Mouse (Mus musculus): ENCODE data around the gene Pfdn6. TPM values are rescaled to one million over a fixed set of nuclear protein-coding genes. Genes with fewer than 3 reads are reported as not detected.

Pfdn6 gene
- polyA plus RNA-seq, 1 experiment from 2014 or later = 96.8 TPM

DNA sequence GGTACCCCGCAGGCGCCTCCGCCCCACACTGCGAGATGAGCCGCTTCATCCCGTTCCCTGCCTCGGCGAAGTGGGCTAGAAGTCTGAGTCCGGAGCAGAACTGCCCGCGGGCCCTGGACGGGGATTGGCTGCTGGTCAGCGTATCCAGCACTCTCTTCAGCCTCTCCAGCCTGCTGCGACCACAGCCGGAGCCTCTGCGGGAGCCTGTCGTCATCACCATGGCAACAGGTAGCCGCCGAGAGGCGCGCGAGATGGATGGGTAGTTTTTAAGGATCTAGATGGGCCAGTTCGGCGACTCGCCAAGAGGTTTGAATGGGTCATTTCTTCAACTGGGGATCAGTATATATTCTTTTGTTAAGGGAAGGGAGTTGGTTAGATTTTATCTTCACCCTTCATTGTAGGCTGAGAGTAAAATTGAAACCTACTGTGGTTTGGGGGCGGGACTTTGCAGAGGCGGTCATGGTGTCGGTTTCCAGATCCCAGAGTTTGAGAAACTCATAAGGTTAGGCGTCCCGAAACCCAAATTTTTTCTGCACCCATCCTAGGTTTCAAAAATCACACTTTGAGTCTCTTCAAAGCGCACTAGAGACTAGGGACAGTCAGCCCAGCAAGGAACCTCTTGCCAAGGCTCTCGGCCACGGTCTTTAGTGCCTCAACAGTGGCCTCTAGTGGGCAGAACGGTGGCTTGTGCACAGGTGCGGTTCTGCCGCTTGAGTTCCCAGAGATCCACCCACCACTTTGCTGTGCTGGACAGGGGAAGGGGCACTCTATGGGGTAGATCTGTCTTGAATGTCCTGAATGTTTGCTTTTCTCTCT lies 19.7 kb downstream of the Pfdn6 start:
- H3K9me3 ChIP-seq (ENCODE audit: control insufficient read depth, low read length) = no peaks in the 10 kb centered on the region
- H3K36me3 ChIP-seq (ENCODE audit: control insufficient read depth, insufficient read depth, low read length) = peaks cover 3% of the 10 kb centered on the region; the same call in 1 of the 2 replicates
- peak overlapping the region; percentile 96 for H3K4me2 ChIP-seq (replicated peaks; ENCODE audit: low read depth)
- peak overlapping the region; percentile 77 for H3K4me3 ChIP-seq (ENCODE audit: low read depth, low read length)
- H3K9ac ChIP-seq (ENCODE audit: low read length) = peak overlapping the region; percentile 82
- DNase-seq (ENCODE audit: low spot score) (peak; percentile 90), ATAC-seq (ENCODE audit: low FRiP score, low TSS enrichment) (peak; percentile 9; the same call in 1 of the 2 replicates)
- H3K27ac ChIP-seq (replicated peaks) = peak overlapping the region; percentile 89
- no peaks in the 10 kb centered on the region for H3K27me3 ChIP-seq (ENCODE audit: control insufficient read depth, insufficient read depth, low read length)
- no peaks in the 10 kb centered on the region for H3K4me1 ChIP-seq (replicated peaks; ENCODE audit: control insufficient read depth, insufficient read depth)
- peak; percentile 91 for TF ChIP-seq CTCF (IDR thresholded peaks at IDR 0.05; ENCODE audit: low read depth)
- TF ChIP-seq EP300 (optimal IDR thresholded peaks at IDR 0.05) = no peak
- under 1% methylated on average over 36 of the region's 36 CpGs for WGBS

DNA sequence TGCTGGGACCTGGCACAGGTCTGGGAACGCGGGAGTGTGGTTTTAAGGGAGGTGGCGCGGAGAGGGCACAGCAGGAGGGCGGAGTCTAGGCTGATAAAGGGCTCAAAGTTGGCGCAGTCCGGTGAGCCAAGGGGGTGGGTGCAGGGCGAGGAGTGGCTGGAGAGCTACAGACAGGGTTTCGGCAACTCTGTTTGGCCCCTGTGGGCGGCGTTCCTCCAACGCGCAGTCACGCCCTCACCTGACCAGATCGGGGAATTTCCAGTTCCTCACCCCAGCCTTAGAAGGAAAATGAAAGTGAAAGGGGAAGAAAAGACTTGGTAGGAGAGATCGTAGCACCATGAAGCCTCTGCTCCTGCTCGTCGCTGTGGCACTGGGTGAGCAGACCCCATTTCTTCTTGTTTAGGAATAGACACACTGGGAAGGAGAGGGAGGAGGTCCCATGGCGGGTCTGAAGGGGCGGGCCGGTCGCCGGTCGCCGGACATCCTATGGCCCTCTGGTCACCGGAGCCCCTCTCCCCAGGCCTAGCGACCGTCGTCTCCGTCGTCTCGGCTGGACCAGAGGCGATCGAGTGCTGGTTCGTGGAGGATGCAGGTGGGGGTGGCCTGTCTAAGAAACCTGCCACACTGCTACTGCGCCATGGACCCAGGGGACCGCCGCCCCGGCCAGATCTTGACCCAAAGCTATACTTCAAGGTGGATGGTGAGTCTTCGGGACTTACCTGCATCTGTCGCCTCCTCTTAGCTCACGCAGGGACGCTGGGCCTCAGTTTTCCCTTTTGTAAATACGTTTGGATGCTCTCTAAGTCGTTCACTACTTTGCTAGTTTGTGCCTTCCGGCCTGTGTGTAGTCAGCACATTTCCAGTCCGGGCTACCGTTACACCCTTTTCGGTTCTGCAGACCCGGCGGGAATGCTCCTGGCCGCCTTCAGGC lies 20.5 kb downstream of the Pfdn6 start:
- H3K4me1 ChIP-seq (replicated peaks; ENCODE audit: control insufficient read depth, insufficient read depth) = no peaks in the 10 kb centered on the region
- peak; percentile 95 for DNase-seq (ENCODE audit: low spot score)
- TF ChIP-seq EP300 (optimal IDR thresholded peaks at IDR 0.05) = no peak
- peak; percentile 61 for TF ChIP-seq CTCF (IDR thresholded peaks at IDR 0.05; ENCODE audit: low read depth)

DNA sequence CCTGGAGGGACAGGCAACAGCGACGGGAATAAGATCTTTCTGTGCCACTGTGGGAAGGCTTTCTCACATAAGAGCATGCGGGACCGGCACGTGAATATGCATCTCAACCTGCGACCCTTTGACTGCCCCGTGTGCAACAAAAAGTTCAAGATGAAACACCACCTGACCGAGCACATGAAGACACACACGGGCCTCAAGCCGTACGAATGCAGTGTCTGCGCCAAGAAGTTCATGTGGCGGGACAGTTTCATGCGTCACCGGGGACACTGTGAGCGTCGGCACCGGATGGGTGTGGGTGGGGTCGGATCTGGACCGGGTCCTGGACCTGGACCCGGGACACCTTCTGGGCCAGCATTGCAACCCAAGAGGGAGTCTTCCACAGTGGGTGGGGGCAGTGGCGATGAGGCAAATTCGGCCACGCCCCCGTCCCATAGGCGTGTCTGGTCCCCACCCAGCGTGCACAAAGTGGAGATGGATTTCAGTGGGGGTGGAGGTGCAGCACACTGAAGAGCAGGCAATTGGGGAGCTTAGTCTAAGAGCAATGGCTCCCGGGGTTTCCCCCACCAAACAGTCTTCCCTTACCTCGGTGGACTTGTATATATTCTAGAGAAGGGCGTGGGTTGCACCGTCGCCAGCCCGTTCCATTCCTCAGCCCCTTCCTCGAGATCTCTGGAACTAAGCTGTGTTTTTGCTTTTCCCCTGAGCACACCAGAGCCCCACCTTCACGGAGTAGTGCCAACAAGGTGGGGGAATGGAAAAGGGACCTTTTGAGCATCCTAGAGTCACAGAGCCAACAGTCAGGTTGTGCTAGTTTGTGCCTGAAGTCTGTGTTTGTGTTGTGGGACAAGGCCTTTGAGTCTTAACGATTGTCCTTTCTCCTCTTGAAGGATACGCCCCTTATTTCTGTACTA lies 21.6 kb downstream of the Pfdn6 start:
- no peaks in the 10 kb centered on the region for H3K4me1 ChIP-seq (replicated peaks; ENCODE audit: control insufficient read depth, insufficient read depth)
- no peaks in the 10 kb centered on the region for H3K27me3 ChIP-seq (ENCODE audit: control insufficient read depth, insufficient read depth, low read length)
- no peak for ATAC-seq (ENCODE audit: low FRiP score, low TSS enrichment)
- peak overlapping the region; percentile 89 for H3K27ac ChIP-seq (replicated peaks)
- peak overlapping the region; percentile 77 for H3K4me3 ChIP-seq (ENCODE audit: low read depth, low read length)
- H3K4me2 ChIP-seq (replicated peaks; ENCODE audit: low read depth) = peak overlapping the region; percentile 96
- 54% methylated on average over 37 of the region's 37 CpGs for WGBS
- no peak for TF ChIP-seq CTCF (IDR thresholded peaks at IDR 0.05; ENCODE audit: low read depth)
- no peak for TF ChIP-seq EP300 (optimal IDR thresholded peaks at IDR 0.05)
- peak; percentile 52 for DNase-seq (ENCODE audit: low spot score)
- no peaks in the 10 kb centered on the region for H3K9me3 ChIP-seq (ENCODE audit: control insufficient read depth, low read length)
- no peak overlapping the region for H3K9ac ChIP-seq (ENCODE audit: low read length)
- peaks cover 10% of the 10 kb centered on the region for H3K36me3 ChIP-seq (ENCODE audit: control insufficient read depth, insufficient read depth, low read length)

More for the DNA sequence above, 20.5 kb downstream of the Pfdn6 start:
- WGBS = under 1% methylated on average over 51 of the region's 52 CpGs
- peak; percentile 75 for ATAC-seq (ENCODE audit: low FRiP score, low TSS enrichment)
- peak overlapping the region; percentile 77 for H3K4me3 ChIP-seq (ENCODE audit: low read depth, low read length)
- H3K4me2 ChIP-seq (replicated peaks; ENCODE audit: low read depth) = peak overlapping the region; percentile 96
- peak overlapping the region; percentile 82 for H3K9ac ChIP-seq (ENCODE audit: low read length)
- no peaks in the 10 kb centered on the region for H3K27me3 ChIP-seq (ENCODE audit: control insufficient read depth, insufficient read depth, low read length)
- H3K9me3 ChIP-seq (ENCODE audit: control insufficient read depth, low read length) = no peaks in the 10 kb centered on the region
- H3K27ac ChIP-seq (replicated peaks) = peak overlapping the region; percentile 89
- peaks cover 3% of the 10 kb centered on the region; the same call in 1 of the 2 replicates for H3K36me3 ChIP-seq (ENCODE audit: control insufficient read depth, insufficient read depth, low read length)

DNA sequence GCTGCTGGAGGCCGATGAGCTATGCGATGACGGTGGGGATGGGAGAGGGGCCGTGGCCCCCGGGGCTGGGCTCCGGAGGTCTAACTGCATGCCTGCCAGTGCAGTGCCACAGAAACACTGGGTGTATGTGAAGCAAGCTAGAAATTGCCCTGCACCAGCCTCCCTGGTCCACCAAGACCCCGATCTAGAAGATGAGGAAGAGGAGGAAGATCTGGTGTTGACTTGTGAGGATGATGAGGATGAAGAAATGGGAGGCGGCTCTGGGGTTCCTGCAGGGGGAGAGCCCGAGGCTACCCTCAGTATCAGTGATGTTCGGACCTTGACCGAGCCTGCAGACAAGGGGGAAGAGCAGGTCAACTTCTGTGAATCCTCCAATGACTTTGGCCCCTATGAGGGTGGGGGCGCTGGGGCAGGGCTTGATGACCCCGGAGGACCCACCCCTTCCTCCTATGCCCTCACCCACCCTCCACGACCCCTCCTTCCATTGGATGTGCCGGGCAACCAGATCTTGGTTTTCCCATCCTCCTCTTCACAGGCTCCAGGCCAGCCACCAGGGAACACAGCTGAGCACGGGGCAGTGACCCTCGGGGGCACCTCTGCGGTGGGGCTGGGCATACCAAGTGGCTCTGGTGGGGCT lies 22.4 kb downstream of the Pfdn6 start:
- Histone ChIP-seq H3K9me3 (ENCODE audit: control insufficient read depth, low read length) (no peaks in the 10 kb centered on the region), H3K4me3 (ENCODE audit: low read depth, low read length) (no peak overlapping the region), H3K27ac (replicated peaks) (no peak overlapping the region), H3K27me3 (ENCODE audit: control insufficient read depth, insufficient read depth, low read length) (no peaks in the 10 kb centered on the region), H3K9ac (ENCODE audit: low read length) (no peak overlapping the region), H3K4me1 (replicated peaks; ENCODE audit: control insufficient read depth, insufficient read depth) (no peaks in the 10 kb centered on the region), H3K4me2 (replicated peaks; ENCODE audit: low read depth) (no peak overlapping the region; the same call in 1 of the 2 replicates), H3K36me3 (ENCODE audit: control insufficient read depth, insufficient read depth, low read length) (peaks cover 11% of the 10 kb centered on the region)
- DNase-seq (ENCODE audit: low spot score) (no peak), ATAC-seq (ENCODE audit: low FRiP score, low TSS enrichment) (no peak)
- TF ChIP-seq CTCF (IDR thresholded peaks at IDR 0.05; ENCODE audit: low read depth) (no peak), EP300 (optimal IDR thresholded peaks at IDR 0.05) (no peak)
- WGBS = 83% methylated on average over 18 of the region's 18 CpGs

Data from stomach, postnatal 0 days (tissue).